Mouse (Mus musculus) kidney, embryonic 14.5 days (tissue): ENCODE measurements around the gene Trip6. TPM values are rescaled to one million over a fixed set of nuclear protein-coding genes. Genes with fewer than 3 reads are reported as not detected.

Experiments
- ATAC-seq: fragments of 200-750 bp; cut with Nextera tagmentation; 2 replicates; pipeline ENCODE4 v1.8.0; 2017; ENCODE audit warnings: moderate number of reproducible peaks, mild to moderate bottlenecking, moderate TSS enrichment, moderate library complexity; ENCODE audit not compliant: low FRiP score, low TSS enrichment
- H3K27ac ChIP-seq: fragments of 300-500 bp; sonication (generic); 2 replicates; pipeline ENCODE4 v1.5.1; 2014; ENCODE audit warnings: low read depth, mild to moderate bottlenecking, low read length, moderate library complexity, mixed read lengths
- H3K27me3 ChIP-seq: fragments of 300-500 bp; sonication (generic); 2 replicates; pipeline ENCODE4 v1.6.1; 2014; ENCODE audit warnings: mild to moderate bottlenecking, low read length; ENCODE audit not compliant: control insufficient read depth, insufficient read depth
- H3K36me3 ChIP-seq: fragments of 300-500 bp; sonication (generic); 2 replicates; pipeline ENCODE4 v1.6.1; 2014; ENCODE audit warnings: low read length, mixed read lengths; ENCODE audit not compliant: control insufficient read depth, insufficient read depth
- H3K4me1 ChIP-seq: fragments of 300-500 bp; sonication (generic); 2 replicates; pipeline ENCODE4 v1.6.1; 2014; ENCODE audit warnings: low read length, mixed read lengths; ENCODE audit not compliant: control insufficient read depth, insufficient read depth
- H3K4me2 ChIP-seq: fragments of 300-500 bp; sonication (generic); replicated peaks from 2 replicates; pipeline ENCODE4 v1.6.1; 2014; ENCODE audit warnings: low read depth, mild to moderate bottlenecking, low read length
- H3K4me3 ChIP-seq: fragments of 300-500 bp; sonication (generic); 2 replicates; pipeline ENCODE4 v1.5.1; 2014; ENCODE audit warnings: mild to moderate bottlenecking, low read length
- H3K9ac ChIP-seq: fragments of 300-500 bp; sonication (generic); 2 replicates; pipeline ENCODE4 v1.6.1; 2014; ENCODE audit warnings: low read depth, mild to moderate bottlenecking, low read length, moderate library complexity
- H3K9me3 ChIP-seq: fragments of 300-500 bp; sonication (generic); 2 replicates; pipeline ENCODE4 v1.6.1; 2016; ENCODE audit warnings: low read length; ENCODE audit not compliant: control insufficient read depth
- WGBS: fragments of 180-500 bp; shearing (Covaris S2); extraction: QIAGEN DNeasy Blood & Tissue Kit; methylation state at CpG from one replicate; pipeline ENCODE4 v1.1.7; 2014; 5-methylcytosine and 5-hydroxymethylcytosine counted together
- polyA plus RNA-seq: library from polyadenylated mRNA; unstranded; fragments of >200 nt; fragmentation: Nextera tagmentation; extraction: Ambion mirVana; gene quantifications from 2 replicates; pipeline ENCODE4 v1.2.1, GENCODE M21; 2014

Trip6 gene
- polyA plus RNA-seq, 1 experiment from 2014 or later, result 62.5 TPM

- ATAC-seq, result no peak
- Histone ChIP-seq H3K4me3 (no peak overlapping the region), H3K4me2 (no peak overlapping the region), H3K27ac (no peak overlapping the region), H3K27me3 (no peaks in the 10 kb centered on the region), H3K36me3 (peaks cover 94% of the 10 kb centered on the region), H3K9ac (no peak overlapping the region), H3K4me1 (peaks cover 19% of the 10 kb centered on the region), H3K9me3 (no peaks in the 10 kb centered on the region)
- 91% methylated on average over 7 of the region's 7 CpGs for WGBS
Observed at GRCm38 (mm10) chr5:137299240-137299639, 15.0 kb downstream of the Trip6 start.

GRCm38 (mm10) chr5:137297126-137297525 is 17.1 kb downstream of the Trip6 start:
- H3K4me3 ChIP-seq, result no peak overlapping the region
- H3K4me2 ChIP-seq, result no peak overlapping the region
- H3K27ac ChIP-seq, result no peak overlapping the region
- ATAC-seq, result no peak
- WGBS, result 89% methylated on average over 14 of the region's 14 CpGs
- peaks cover 73% of the 10 kb centered on the region for H3K36me3 ChIP-seq
- 0 out of 2 replicates have a peak, but pooled peaks cover 2% of the 10 kb centered on the region for H3K27me3 ChIP-seq
- no peak overlapping the region for H3K9ac ChIP-seq
- no peaks in the 10 kb centered on the region for H3K9me3 ChIP-seq
- peaks cover 9% of the 10 kb centered on the region; the same call in 1 of the 2 replicates for H3K4me1 ChIP-seq

DNA sequence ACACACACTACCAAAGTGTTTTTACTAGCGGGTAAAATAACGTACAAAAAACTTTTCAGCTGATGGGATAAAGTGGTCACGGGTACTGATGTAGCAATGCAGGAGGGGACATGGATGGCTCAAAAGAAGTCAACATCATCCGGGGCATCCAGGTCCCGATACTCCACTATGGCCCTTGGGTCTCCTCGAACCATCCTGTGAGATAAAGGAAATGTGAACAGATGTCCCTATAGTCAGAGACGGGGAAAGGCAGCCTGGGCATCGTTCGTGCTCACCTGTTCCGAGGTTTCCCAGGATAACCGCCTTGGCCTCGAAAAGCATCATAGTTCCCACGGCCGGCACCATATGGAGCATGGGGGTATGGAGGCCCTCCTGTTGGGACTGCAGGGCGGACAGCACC is 18.5 kb downstream of the Trip6 start:
- H3K9ac ChIP-seq, result no peak overlapping the region
- H3K9me3 ChIP-seq, result no peaks in the 10 kb centered on the region
- peaks cover 59% of the 10 kb centered on the region for H3K36me3 ChIP-seq
- peaks cover 12% of the 10 kb centered on the region; the same call in 1 of the 2 replicates for H3K27me3 ChIP-seq
- H3K4me1 ChIP-seq, result peaks cover 9% of the 10 kb centered on the region; the same call in 1 of the 2 replicates
- no peak overlapping the region for H3K27ac ChIP-seq
- WGBS, result 91% methylated on average over 15 of the region's 15 CpGs
- no peak overlapping the region for H3K4me2 ChIP-seq
- ATAC-seq, result no peak
- H3K4me3 ChIP-seq, result no peak overlapping the region; the same call in 1 of the 2 replicates

GRCm38 (mm10) chr5:137295296-137295695 is 18.9 kb downstream of the Trip6 start:
- Histone ChIP-seq H3K4me1 (peaks cover 9% of the 10 kb centered on the region; the same call in 1 of the 2 replicates), H3K9ac (peak overlapping the region; percentile 69; the same call in 1 of the 2 replicates), H3K4me2 (peak overlapping the region; percentile 99), H3K36me3 (peaks cover 55% of the 10 kb centered on the region), H3K4me3 (peak overlapping the region; percentile 62), H3K27me3 (peaks cover 16% of the 10 kb centered on the region), H3K9me3 (no peaks in the 10 kb centered on the region), H3K27ac (peak overlapping the region; percentile 96; the same call in 1 of the 2 replicates)
- no peak for ATAC-seq
- WGBS, result 80% methylated on average over 9 of the region's 9 CpGs

GRCm38 (mm10) chr5:137294744-137295093 is 19.5 kb downstream of the Trip6 start:
- H3K27ac ChIP-seq, result peak overlapping the region; percentile 96
- H3K4me2 ChIP-seq, result peak overlapping the region; percentile 99
- 5% methylated on average over 18 of the region's 18 CpGs for WGBS
- ATAC-seq, result peak; percentile 51
- H3K36me3 ChIP-seq, result peaks cover 49% of the 10 kb centered on the region
- peak overlapping the region; percentile 62 for H3K4me3 ChIP-seq
- H3K9ac ChIP-seq, result peak overlapping the region; percentile 69
- H3K27me3 ChIP-seq, result peaks cover 22% of the 10 kb centered on the region
- peaks cover 9% of the 10 kb centered on the region; the same call in 1 of the 2 replicates for H3K4me1 ChIP-seq
- no peaks in the 10 kb centered on the region for H3K9me3 ChIP-seq

DNA sequence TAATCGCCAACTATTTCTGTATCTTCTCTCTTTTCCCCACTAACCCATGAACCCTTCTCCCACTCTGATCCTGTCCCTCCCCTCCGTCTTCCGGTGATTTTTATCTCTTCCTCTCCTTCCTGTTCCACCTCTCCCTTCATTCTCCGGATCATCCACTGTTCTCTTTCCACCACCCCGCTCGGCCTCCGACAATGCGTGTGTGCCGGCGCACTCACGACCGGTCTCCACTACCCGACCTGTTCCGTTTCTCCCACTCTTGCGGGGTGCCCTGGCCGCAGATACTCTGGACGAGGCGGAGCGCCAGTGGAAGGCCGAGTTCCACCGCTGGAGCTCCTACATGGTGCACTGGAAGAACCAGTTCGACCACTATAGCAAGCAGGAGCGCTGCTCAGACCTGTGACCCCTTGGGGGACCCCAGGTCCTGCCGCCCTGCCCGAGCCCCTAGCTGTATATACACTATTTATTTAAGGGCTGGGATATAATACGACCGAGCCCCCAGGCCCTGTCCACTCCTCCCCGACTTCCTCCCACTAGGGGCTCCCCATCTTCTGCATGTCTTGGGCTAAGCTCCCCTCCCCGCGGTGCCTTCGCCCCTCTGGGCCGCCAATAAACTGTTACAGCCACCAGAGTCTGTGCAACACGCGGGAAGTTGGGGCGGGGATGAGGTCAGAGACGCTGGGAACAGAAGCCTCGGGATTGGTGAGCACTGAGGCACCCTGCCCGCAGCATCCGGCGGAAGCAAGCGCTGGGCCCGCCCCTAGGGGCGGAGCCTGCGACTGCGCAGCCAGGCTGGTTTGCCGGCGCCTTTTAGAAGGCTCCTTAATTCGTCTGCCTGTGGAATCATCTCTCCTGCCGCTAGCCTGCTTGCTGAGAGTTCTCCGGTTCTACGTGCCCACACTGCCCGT is 20.1 kb downstream of the Trip6 start, which contains the start of gene Ufsp1:
Ufsp1 (plus strand) TSS at position 791 of the 905 bp plus-strand sequence.
- Histone ChIP-seq H3K4me2 (peak within 1 kb of the TSS; percentile 99), H3K27me3 (peaks cover 28% of the 10 kb centered on the region)
- under 1% methylated on average over 52 of the region's 52 CpGs for WGBS

DNA sequence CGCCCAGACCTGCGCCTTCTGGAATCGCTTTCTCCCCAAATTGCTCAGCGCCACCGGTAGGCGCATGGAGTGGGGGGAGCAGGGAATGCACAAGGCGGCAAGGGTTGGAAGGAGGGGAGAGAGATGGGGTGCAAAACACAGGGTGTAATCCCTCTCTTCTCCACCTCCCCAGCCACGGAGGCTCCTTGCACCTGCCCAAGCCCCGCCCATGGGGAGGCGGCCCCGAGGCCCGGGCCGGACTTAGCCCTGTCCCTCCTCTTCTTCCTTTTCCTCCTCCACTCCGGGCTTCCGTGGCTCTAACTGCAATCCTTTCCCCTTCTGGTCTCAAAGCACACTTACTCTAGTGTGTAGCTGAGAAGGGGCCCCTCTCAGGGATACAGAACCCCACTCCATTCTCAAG is 20.9 kb downstream of the Trip6 start:
- Histone ChIP-seq H3K27me3 (peaks cover 34% of the 10 kb centered on the region), H3K4me3 (peak overlapping the region; percentile 62), H3K36me3 (peaks cover 35% of the 10 kb centered on the region), H3K9me3 (no peaks in the 10 kb centered on the region), H3K9ac (peak overlapping the region; percentile 78), H3K27ac (peak overlapping the region; percentile 96), H3K4me1 (peaks cover 19% of the 10 kb centered on the region; the same call in 1 of the 2 replicates), H3K4me2 (peak overlapping the region; percentile 99)
- peak; percentile 47; the same call in 1 of the 2 replicates for ATAC-seq
- 1% methylated on average over 10 of the region's 15 CpGs for WGBS

More for the DNA sequence above, 20.1 kb downstream of the Trip6 start, which contains the start of gene Ufsp1:
- peaks cover 11% of the 10 kb centered on the region; the same call in 1 of the 2 replicates for H3K4me1 ChIP-seq
- H3K9ac ChIP-seq, result peak within 1 kb of the TSS; percentile 78
- peaks cover 43% of the 10 kb centered on the region for H3K36me3 ChIP-seq
- peak within 1 kb of the TSS; percentile 96 for H3K27ac ChIP-seq
- H3K4me3 ChIP-seq, result peak within 1 kb of the TSS; percentile 62
- ATAC-seq, result peak; percentile 94
- H3K9me3 ChIP-seq, result no peaks in the 10 kb centered on the region

DNA sequence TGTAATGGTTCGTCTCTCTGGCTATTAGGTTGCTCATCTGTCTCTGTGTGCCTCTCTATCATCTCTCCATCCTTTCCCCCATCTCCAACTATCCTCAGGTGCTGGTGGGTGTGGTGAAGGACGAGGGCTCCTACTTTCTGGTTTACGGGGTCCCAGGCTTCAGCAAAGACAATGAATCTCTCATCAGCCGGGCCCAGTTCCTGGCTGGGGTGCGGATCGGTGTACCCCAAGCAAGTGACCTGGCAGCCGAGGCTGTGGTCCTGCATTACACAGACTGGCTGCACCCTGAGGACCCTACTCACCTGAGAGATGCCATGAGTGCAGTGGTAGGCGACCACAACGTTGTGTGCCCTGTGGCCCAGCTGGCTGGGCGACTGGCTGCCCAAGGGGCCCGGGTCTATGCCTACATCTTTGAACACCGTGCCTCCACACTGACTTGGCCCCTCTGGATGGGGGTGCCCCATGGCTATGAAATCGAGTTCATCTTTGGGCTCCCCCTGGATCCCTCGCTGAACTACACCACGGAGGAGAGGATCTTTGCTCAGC is 22.8 kb downstream of the Trip6 start:
- Histone ChIP-seq H3K4me1 (peaks cover 27% of the 10 kb centered on the region), H3K9me3 (no peaks in the 10 kb centered on the region), H3K36me3 (peaks cover 16% of the 10 kb centered on the region), H3K27ac (no peak overlapping the region), H3K4me2 (no peak overlapping the region), H3K27me3 (peaks cover 48% of the 10 kb centered on the region), H3K4me3 (no peak overlapping the region), H3K9ac (no peak overlapping the region)
- ATAC-seq, result no peak
- WGBS, result 85% methylated on average over 15 of the region's 15 CpGs
